Mouse (Mus musculus): Measurements from ENCODE around the gene 4933409G03Rik. TPM values are rescaled to one million over a fixed set of nuclear protein-coding genes. Genes with fewer than 3 reads are reported as not detected.

Gene 4933409G03Rik
- total RNA-seq (2012; rRNA removed) (not detected in 2 replicates), polyA plus RNA-seq (2012; ENCODE audit: insufficient read depth in 1 of 2, insufficient read length in 2 of 2, low read depth in 1 of 2, low replicate concordance in 2 of 2, missing spikeins in 1 of 2) (not detected)

- no peaks in the 10 kb centered on the region for H3K27me3 ChIP-seq (ENCODE audit: control insufficient read depth in 1 of 2, insufficient read depth in 2 of 2, low read length in 2 of 2)
- no peaks in the 10 kb centered on the region for H3K9me3 ChIP-seq (replicated peaks; ENCODE audit: insufficient read depth, low read length)
- H3K27ac ChIP-seq (ENCODE audit: control insufficient read depth, low read depth, low read length): no peak within 1 kb of the TSS
- H3K9ac ChIP-seq (ENCODE audit: control insufficient read depth, low read depth, low read length, poor library complexity, severe bottlenecking): no peak within 1 kb of the TSS
- no peak for DNase-seq (ENCODE audit: low read depth, low spot score)
- H3K79me2 ChIP-seq (ENCODE audit: control insufficient read depth, insufficient read depth, low read length, poor library complexity): no peaks in the 10 kb centered on the region
- no peaks in the 10 kb centered on the region for H3K4me1 ChIP-seq (ENCODE audit: control insufficient read depth in 1 of 2, insufficient read depth in 2 of 2, low read length in 2 of 2)
- no peak for TF ChIP-seq KAT2A (conservative IDR thresholded peaks at IDR 0.05; ENCODE audit: low read depth, low read length)
- no peak for TF ChIP-seq HCFC1 (IDR thresholded peaks at IDR 0.05; ENCODE audit: low read depth, low read length)
- no peak for TF ChIP-seq POLR2A (IDR thresholded peaks at IDR 0.05; ENCODE audit: control insufficient read depth in 1 of 2, insufficient read depth in 1 of 2, low read depth in 1 of 2, low read length in 2 of 2, poor library complexity in 1 of 2)
- no peak for TF ChIP-seq SMC3 (IDR thresholded peaks at IDR 0.05; ENCODE audit: low read depth, low read length)
- no peak for TF ChIP-seq TCF12 (IDR thresholded peaks at IDR 0.05; ENCODE audit: low read depth, low read length)
- TF ChIP-seq TBP (IDR thresholded peaks at IDR 0.05; ENCODE audit: low read depth, low read length): no peak
- no peak for TF ChIP-seq POLR2AphosphoS2 (IDR thresholded peaks at IDR 0.05; ENCODE audit: low read length)
- TF ChIP-seq ETS1 (IDR thresholded peaks at IDR 0.05; ENCODE audit: low read depth, low read length): no peak
- TF ChIP-seq GATA1 (IDR thresholded peaks at IDR 0.05; ENCODE audit: low read depth, low read length): no peak
- TF ChIP-seq ELF1 (IDR thresholded peaks at IDR 0.05; ENCODE audit: low read depth, low read length): no peak
- TF ChIP-seq USF2 (IDR thresholded peaks at IDR 0.05; ENCODE audit: borderline replicate concordance in 1 of 2, insufficient read depth in 1 of 2, low read depth in 1 of 2, low read length in 2 of 2): no peak
- TF ChIP-seq UBTF (IDR thresholded peaks at IDR 0.05; ENCODE audit: borderline replicate concordance, insufficient read depth, low read depth, low read length): no peak
- no peak for TF ChIP-seq MAFK (IDR thresholded peaks at IDR 0.05; ENCODE audit: borderline replicate concordance, low read depth, low read length)
- TF ChIP-seq MAX (IDR thresholded peaks at IDR 0.05; ENCODE audit: low read length): no peak
- no peak for TF ChIP-seq MYB (IDR thresholded peaks at IDR 0.05; ENCODE audit: low read depth, low read length)
- no peak for TF ChIP-seq RAD21 (IDR thresholded peaks at IDR 0.05; ENCODE audit: low read depth, low read length)
- TF ChIP-seq POLR2AphosphoS5 (IDR thresholded peaks at IDR 0.05; ENCODE audit: borderline replicate concordance, low read depth, low read length): no peak
- no peaks in the 10 kb centered on the region for H3K36me3 ChIP-seq (ENCODE audit: control insufficient read depth in 1 of 2, insufficient read depth in 2 of 2, low read length in 2 of 2)
- no peak within 1 kb of the TSS for H3K4me3 ChIP-seq (ENCODE audit: control insufficient read depth in 1 of 2, insufficient read depth in 1 of 2, low read depth in 2 of 2, low read length in 2 of 2)
Observed at GRCm38 (mm10) chr2:68582113-68582512, at the start of gene 4933409G03Rik. TSS of gene 4933409G03Rik (plus strand) at chr2:68582413.

GRCm38 (mm10) chr2:68544190-68544589, 38.0 kb upstream of the 4933409G03Rik start:
- Histone ChIP-seq H3K27ac (ENCODE audit: control insufficient read depth, low read depth, low read length) (no peak overlapping the region), H3K27me3 (ENCODE audit: control insufficient read depth in 1 of 2, insufficient read depth in 2 of 2, low read length in 2 of 2) (no peaks in the 10 kb centered on the region), H3K9ac (ENCODE audit: control insufficient read depth, low read depth, low read length, poor library complexity, severe bottlenecking) (no peak overlapping the region), H3K4me1 (ENCODE audit: control insufficient read depth in 1 of 2, insufficient read depth in 2 of 2, low read length in 2 of 2) (no peaks in the 10 kb centered on the region), H3K4me3 (ENCODE audit: control insufficient read depth in 1 of 2, insufficient read depth in 1 of 2, low read depth in 2 of 2, low read length in 2 of 2) (no peak overlapping the region), H3K79me2 (ENCODE audit: control insufficient read depth, insufficient read depth, low read length, poor library complexity) (no peaks in the 10 kb centered on the region), H3K9me3 (replicated peaks; ENCODE audit: insufficient read depth, low read length) (no peaks in the 10 kb centered on the region), H3K36me3 (ENCODE audit: control insufficient read depth in 1 of 2, insufficient read depth in 2 of 2, low read length in 2 of 2) (no peaks in the 10 kb centered on the region)
- no peak for DNase-seq (ENCODE audit: low read depth, low spot score)
- TF ChIP-seq HCFC1 (IDR thresholded peaks at IDR 0.05; ENCODE audit: low read depth, low read length) (no peak), ZKSCAN1 (IDR thresholded peaks at IDR 0.05; ENCODE audit: low read depth, low read length) (no peak), ZMIZ1 (IDR thresholded peaks at IDR 0.05; ENCODE audit: low read depth, low read length) (no peak), SMC3 (IDR thresholded peaks at IDR 0.05; ENCODE audit: low read depth, low read length) (no peak), MAX (IDR thresholded peaks at IDR 0.05; ENCODE audit: low read length) (no peak), EP300 (IDR thresholded peaks at IDR 0.05; ENCODE audit: low read depth in 1 of 2, low read length in 2 of 2) (no peak), JUND (IDR thresholded peaks at IDR 0.05; ENCODE audit: low read depth, low read length) (no peak), ZNF384 (IDR thresholded peaks at IDR 0.05; ENCODE audit: low read depth, low read length) (no peak), BHLHE40 (IDR thresholded peaks at IDR 0.05; ENCODE audit: borderline replicate concordance, low read depth, low read length) (no peak), MYB (IDR thresholded peaks at IDR 0.05; ENCODE audit: low read depth, low read length) (no peak), RAD21 (IDR thresholded peaks at IDR 0.05; ENCODE audit: low read depth, low read length) (no peak), MYC (IDR thresholded peaks at IDR 0.05; ENCODE audit: low read depth, low read length) (no peak)

Data from MEL (cell line).